Comparison of ENCODE assay signal across 12 mouse cellular contexts in the genomic region with DNA sequence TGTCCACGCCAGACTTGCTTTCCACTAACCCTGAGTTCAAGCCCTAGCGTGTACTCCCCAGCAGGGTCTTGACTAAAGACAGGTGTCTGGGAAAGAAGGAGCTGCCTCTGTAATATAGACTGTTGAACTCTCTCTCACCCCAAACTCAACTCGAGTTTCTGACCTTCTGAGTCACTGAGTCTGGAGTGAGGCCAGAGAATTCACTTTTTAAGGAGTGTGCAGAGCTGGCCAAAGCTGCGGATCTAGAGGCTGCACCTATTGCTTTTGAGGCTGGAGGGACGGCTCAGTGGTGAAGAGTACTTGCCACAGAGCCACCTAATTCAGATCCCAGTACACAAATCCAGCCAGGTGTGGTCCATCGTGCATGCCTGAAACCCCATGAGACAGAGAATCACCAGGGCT. TPM values are rescaled to one million over a fixed set of nuclear protein-coding genes. Genes with fewer than 3 reads are reported as not detected.
DNase-seq lines count a peak whose midpoint lies in the region; ATAC-seq lines count a peak whose summit lies in the region.
"Had no signal": no experiment of that assay in that cellular context is flagged by ENCODE, and none has a peak within 500 bp of the region (broad histone marks: within the 10 kb centered on the region; RNA-seq: fewer than 3 reads in every experiment).

No protein-coding gene starts in this region.

- H3K4me2 ChIP-seq in hindbrain, embryonic 14.5 days (replicated peaks), result no peak overlapping the region
- H3K4me2 ChIP-seq: midbrain, embryonic 13.5 days had no signal

- WGBS in hindbrain, embryonic 14.5 days, result 59% methylated on average over 6 of the region's 6 CpGs
- WGBS in hindbrain, embryonic 10.5 days, result 60% methylated on average over 6 of the region's 6 CpGs

- H3K4me1 ChIP-seq in hindbrain, embryonic 14.5 days (replicated peaks; ENCODE audit: control insufficient read depth, insufficient read depth, low read length), result no peaks in the 10 kb centered on the region
- H3K4me1 ChIP-seq in hindbrain, embryonic 10.5 days (replicated peaks), result 0 out of 2 replicates have a peak, but pooled peaks cover 6% of the 10 kb centered on the region
- H3K4me1 ChIP-seq: midbrain, embryonic 13.5 days had no signal

- no peak overlapping the region for H3K9ac ChIP-seq in hindbrain, embryonic 14.5 days
- H3K9ac ChIP-seq: midbrain, embryonic 13.5 days had no signal

- no peak overlapping the region for H3K4me3 ChIP-seq in hindbrain, embryonic 14.5 days (replicated peaks; ENCODE audit: low read length)
- no peak overlapping the region for H3K4me3 ChIP-seq in hindbrain, embryonic 10.5 days
- H3K4me3 ChIP-seq: midbrain, embryonic 13.5 days had no signal

- H3K9me3 ChIP-seq in hindbrain, embryonic 14.5 days (ENCODE audit: control insufficient read depth, low read length), result no peaks in the 10 kb centered on the region
- no peaks in the 10 kb centered on the region for H3K9me3 ChIP-seq in hindbrain, embryonic 10.5 days
- H3K9me3 ChIP-seq: midbrain, embryonic 13.5 days had no signal

- DNase-seq in hindbrain, embryonic 14.5 days (ENCODE audit: low spot score), result peak; percentile 33
- DNase-seq in hindbrain, embryonic 10.5 days (ENCODE audit: low spot score), result no peak
- peak; percentile 81 for DNase-seq in adrenal gland, adult 2 months
- peak; percentile 74 for DNase-seq in fibroblast of lung, adult 2 months (ENCODE audit: low read depth)
- peak; percentile 65 for DNase-seq in lung, postnatal 25 days (ENCODE audit: low spot score)
- no peak for DNase-seq in cerebellum, postnatal 4 days (ENCODE audit: low spot score in 2 of 2)
- no peak for DNase-seq in thymus, postnatal 25 days
- DNase-seq: cerebellum, adult 2 months; gastrocnemius, postnatal 25 days had no signal

- no peak for ATAC-seq in hindbrain, embryonic 14.5 days (ENCODE audit: low FRiP score)
- ATAC-seq in erythroid progenitor cell, adult 5-6 weeks (replicated peaks; ENCODE audit: low FRiP score, poor library complexity, severe bottlenecking), result no peak
- ATAC-seq: midbrain, embryonic 13.5 days had no signal

- H3K27ac ChIP-seq in hindbrain, embryonic 14.5 days, result no peak overlapping the region
- no peak overlapping the region for H3K27ac ChIP-seq in hindbrain, embryonic 10.5 days
- H3K27ac ChIP-seq: midbrain, embryonic 13.5 days had no signal

- no peaks in the 10 kb centered on the region for H3K36me3 ChIP-seq in hindbrain, embryonic 14.5 days (replicated peaks; ENCODE audit: control insufficient read depth, insufficient read depth)
- H3K36me3 ChIP-seq in hindbrain, embryonic 10.5 days, result no peaks in the 10 kb centered on the region
- H3K36me3 ChIP-seq: midbrain, embryonic 13.5 days had no signal

- H3K27me3 ChIP-seq in hindbrain, embryonic 14.5 days (ENCODE audit: control insufficient read depth, insufficient read depth, low read length), result no peaks in the 10 kb centered on the region
- H3K27me3 ChIP-seq in hindbrain, embryonic 10.5 days (ENCODE audit: insufficient read depth, poor library complexity, severe bottlenecking), result no peaks in the 10 kb centered on the region
- H3K27me3 ChIP-seq: midbrain, embryonic 13.5 days had no signal

RNA-seq across cellular contexts. Expression of gene Soat2, which starts 17.3 kb away (rescaled TPM):
- 0.13 TPM in 1 of 2 replicates, not detected in the other for polyA plus RNA-seq in hindbrain, embryonic 14.5 days (2014; fragmentation: Nextera tagmentation; extraction: Ambion mirVana)
- 0.35 and 0.38 TPM in 2 replicates for polyA plus RNA-seq in hindbrain, embryonic 10.5 days (2016; fragmentation: Nextera tagmentation; extraction: Ambion mirVana)
- total RNA-seq in adrenal gland, adult 2 months (2021), result under 1 TPM; 0.35 to 0.49 TPM
- 0.88 and 0.92 TPM in 2 replicates for polyA plus RNA-seq in adrenal gland, adult 2 months (2012; rRNA removed)
- 1.1 and 5.0 TPM in 2 replicates for total RNA-seq in erythroid progenitor cell, adult 5-6 weeks (2015; ENCODE audit: low replicate concordance)
- total RNA-seq in erythroid progenitor cell, adult 5-6 weeks (2017; ENCODE audit: low replicate concordance), result 1.0 and 1.7 TPM in 2 replicates
- total RNA-seq: layer of hippocampus, postnatal 25 days had no signal
- polyA plus RNA-seq: cerebellum, adult 2 months; midbrain, embryonic 13.5 days had no signal

RNA-seq across cellular contexts. Expression of gene Igfbp6, which starts 23.5 kb away (rescaled TPM):
- 1.8 and 1.9 TPM in 2 replicates for polyA plus RNA-seq in hindbrain, embryonic 14.5 days (2014; fragmentation: Nextera tagmentation; extraction: Ambion mirVana)
- 0.20 TPM in 1 of 2 replicates, not detected in the other for polyA plus RNA-seq in hindbrain, embryonic 10.5 days (2016; fragmentation: Nextera tagmentation; extraction: Ambion mirVana)
- total RNA-seq in adrenal gland, adult 2 months (2021), result 10 to 100 TPM; 37.7 to 71.0 TPM
- polyA plus RNA-seq in adrenal gland, adult 2 months (2012; rRNA removed), result 65.0 and 78.9 TPM in 2 replicates
- not detected in 2 replicates for total RNA-seq in erythroid progenitor cell, adult 5-6 weeks (2015; ENCODE audit: low replicate concordance)
- total RNA-seq in erythroid progenitor cell, adult 5-6 weeks (2017; ENCODE audit: low replicate concordance), result not detected in 2 replicates

RNA-seq across cellular contexts. Expression of gene Spryd3, which starts 31.6 kb away (rescaled TPM):
- 54.8 and 62.4 TPM in 2 replicates for polyA plus RNA-seq in hindbrain, embryonic 14.5 days (2014; fragmentation: Nextera tagmentation; extraction: Ambion mirVana)
- 14.6 and 17.6 TPM in 2 replicates for polyA plus RNA-seq in hindbrain, embryonic 10.5 days (2016; fragmentation: Nextera tagmentation; extraction: Ambion mirVana)
- total RNA-seq in adrenal gland, adult 2 months (2021), result 10 to 100 TPM; 27.4 to 48.9 TPM
- polyA plus RNA-seq in adrenal gland, adult 2 months (2012; rRNA removed), result 38.3 and 48.4 TPM in 2 replicates
- total RNA-seq in erythroid progenitor cell, adult 5-6 weeks (2015; ENCODE audit: low replicate concordance), result 2.5 and 5.4 TPM in 2 replicates
- 2.3 and 16.0 TPM in 2 replicates for total RNA-seq in erythroid progenitor cell, adult 5-6 weeks (2017; ENCODE audit: low replicate concordance)

RNA-seq across cellular contexts. Expression of gene Zfp740, which starts 35.4 kb away (rescaled TPM):
- 45.4 and 47.1 TPM in 2 replicates for polyA plus RNA-seq in hindbrain, embryonic 14.5 days (2014; fragmentation: Nextera tagmentation; extraction: Ambion mirVana)
- 61.8 and 67.1 TPM in 2 replicates for polyA plus RNA-seq in hindbrain, embryonic 10.5 days (2016; fragmentation: Nextera tagmentation; extraction: Ambion mirVana)
- 10 to 100 TPM; 48.6 to 60.7 TPM for total RNA-seq in adrenal gland, adult 2 months (2021)
- 13.9 and 14.4 TPM in 2 replicates for polyA plus RNA-seq in adrenal gland, adult 2 months (2012; rRNA removed)
- total RNA-seq in erythroid progenitor cell, adult 5-6 weeks (2015; ENCODE audit: low replicate concordance), result 25.2 and 33.5 TPM in 2 replicates
- total RNA-seq in erythroid progenitor cell, adult 5-6 weeks (2017; ENCODE audit: low replicate concordance), result 30.5 and 52.6 TPM in 2 replicates

RNA-seq across cellular contexts. Expression of gene Csad, which starts 36.9 kb away (rescaled TPM):
- 27.5 and 33.3 TPM in 2 replicates for polyA plus RNA-seq in hindbrain, embryonic 14.5 days (2014; fragmentation: Nextera tagmentation; extraction: Ambion mirVana)
- polyA plus RNA-seq in hindbrain, embryonic 10.5 days (2016; fragmentation: Nextera tagmentation; extraction: Ambion mirVana), result 34.0 and 35.5 TPM in 2 replicates
- total RNA-seq in adrenal gland, adult 2 months (2021), result 100 to 1,000 TPM in 1 of 2 experiments, 10 to 100 TPM in 1; 71.2 to 106 TPM
- polyA plus RNA-seq in adrenal gland, adult 2 months (2012; rRNA removed), result 128 and 216 TPM in 2 replicates
- 8.3 and 23.9 TPM in 2 replicates for total RNA-seq in erythroid progenitor cell, adult 5-6 weeks (2015; ENCODE audit: low replicate concordance)
- total RNA-seq in erythroid progenitor cell, adult 5-6 weeks (2017; ENCODE audit: low replicate concordance), result 6.3 and 27.2 TPM in 2 replicates

Comparison
In these comparisons a context has a peak if more than half of its experiments do, and no peak if none do; other contexts are left out.
1. DNase-seq: peak in hindbrain, embryonic 14.5 days (single experiment), adrenal gland, adult 2 months (single experiment), fibroblast of lung, adult 2 months (single experiment) and lung, postnatal 25 days (single experiment); none in hindbrain, embryonic 10.5 days (single experiment), cerebellum, postnatal 4 days (0 of 2) and thymus, postnatal 25 days (single experiment).
2. RNA of gene Igfbp6, which starts 23.5 kb away (polyA plus RNA-seq): 65.0 to 78.9 TPM in adrenal gland, adult 2 months; 1.8 to 1.9 TPM in hindbrain, embryonic 14.5 days and 0.20 TPM in hindbrain, embryonic 10.5 days; every median in the first group is over 10 times any median in the second.